Mouse (Mus musculus) T-helper 17 cell (primary cell): ENCODE data around the gene Rtl8a.
"Not testable (repeated sequence)": the region's sequence is repeated elsewhere in the genome, so short reads cannot be mapped to it uniquely, and the experiment has no call there.

Experiments used
- in situ Hi-C, 2 experiments: fragments of 300-600 bp; cut with MboI, MseI; formaldehyde crosslinking; loops; 1 replicate in 1 of 2; 2 replicates in 1 of 2; pipeline ENCODE4 v1.15.1; 2025; ENCODE audit warnings: high pct_unique_total_duplicates in 2 of 2

Rtl8a gene

DNA sequence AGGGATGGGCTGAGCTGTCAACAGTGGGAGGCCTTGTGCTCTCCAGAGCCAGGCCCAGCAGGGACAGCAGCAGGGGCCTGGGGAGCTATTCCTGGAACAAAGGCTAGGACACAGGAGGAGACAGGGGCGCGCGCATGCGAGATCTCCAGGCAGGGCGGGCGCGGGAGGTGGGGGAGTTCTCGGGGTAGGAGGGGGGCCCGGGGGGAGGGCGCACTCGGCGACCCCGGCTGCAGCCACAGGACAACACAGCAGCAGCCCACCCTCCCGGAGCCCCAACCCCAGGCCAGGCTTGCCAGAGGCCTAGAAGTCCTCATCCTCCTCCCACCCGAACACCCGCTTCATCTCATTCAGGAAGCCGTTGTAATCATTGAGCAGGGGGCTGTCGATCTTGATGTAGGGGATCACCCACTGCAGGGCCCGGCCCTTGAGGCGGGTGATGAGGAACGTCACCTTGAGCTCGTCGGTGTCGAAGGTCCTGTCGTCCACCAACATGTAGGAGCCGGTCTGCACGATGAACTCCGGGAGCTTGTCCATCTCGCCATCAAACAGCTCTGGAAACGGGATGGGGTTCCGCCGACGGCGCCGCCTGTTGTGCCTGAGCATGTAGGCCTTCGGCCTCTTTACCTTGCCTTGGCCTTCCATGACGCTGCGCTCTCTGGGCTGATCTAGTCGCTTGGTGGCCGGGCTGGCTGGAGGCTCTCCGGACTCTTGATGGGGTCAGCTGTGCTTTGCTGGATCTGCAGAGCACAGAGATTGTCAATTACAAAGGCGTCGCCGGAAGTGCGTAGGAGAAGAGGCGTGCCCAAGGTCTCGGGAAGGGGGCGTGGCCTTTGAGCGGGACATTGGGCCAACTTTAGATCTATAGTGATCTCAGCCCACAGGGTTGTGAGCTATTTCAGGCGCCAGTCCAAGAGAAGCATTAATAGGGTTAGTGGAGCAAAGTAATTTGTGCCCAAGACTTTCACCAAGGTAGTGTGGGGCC lies at the start of gene Rtl8a:
Rtl8a (minus strand) TSS at position 703 of the 982 bp plus-strand sequence.
- in situ Hi-C loops, result not testable (repeated sequence)

- in situ Hi-C loops, result loop anchor here (5.0 to 10.0 kb wide), 3 partner anchors 111 to 228 kb away; no protein-coding TSS in a partner anchor
Measured at GRCm38 (mm10) chrX:53693141-53693540, 49.7 kb upstream of the Rtl8a start.

GRCm38 (mm10) chrX:53692065-53692464 lies 48.6 kb upstream of the Rtl8a start:
- in situ Hi-C loops, result loop anchor here (5.0 to 10.0 kb wide), 3 partner anchors 110 to 227 kb away; no protein-coding TSS in a partner anchor

GRCm38 (mm10) chrX:53684676-53685075 lies 41.2 kb upstream of the Rtl8a start:
- in situ Hi-C loops, result not testable (repeated sequence)

DNA sequence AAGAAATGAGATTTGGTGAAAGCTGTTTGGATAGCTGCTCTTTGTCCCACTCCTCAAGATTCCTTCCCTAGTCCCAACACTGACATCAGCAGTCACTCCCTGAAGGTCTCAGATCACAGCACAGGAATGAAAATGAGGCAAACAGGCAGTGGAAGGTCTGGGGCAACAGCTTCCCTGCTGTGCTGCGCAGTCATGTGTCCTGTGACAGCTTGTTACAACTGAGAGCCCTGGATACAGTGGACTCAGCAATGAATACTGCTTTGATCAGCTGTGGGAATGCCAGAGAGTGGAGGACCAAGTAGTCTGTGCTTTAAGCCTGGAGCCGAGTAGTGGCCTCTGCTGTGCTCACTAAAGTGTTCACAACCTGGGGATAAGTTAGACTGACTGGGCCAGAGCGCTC lies 39.2 kb upstream of the Rtl8a start:
- in situ Hi-C loops, result not testable (repeated sequence)

GRCm38 (mm10) chrX:53676943-53677342 lies 33.5 kb upstream of the Rtl8a start:
- in situ Hi-C loops, result not testable (repeated sequence)

DNA sequence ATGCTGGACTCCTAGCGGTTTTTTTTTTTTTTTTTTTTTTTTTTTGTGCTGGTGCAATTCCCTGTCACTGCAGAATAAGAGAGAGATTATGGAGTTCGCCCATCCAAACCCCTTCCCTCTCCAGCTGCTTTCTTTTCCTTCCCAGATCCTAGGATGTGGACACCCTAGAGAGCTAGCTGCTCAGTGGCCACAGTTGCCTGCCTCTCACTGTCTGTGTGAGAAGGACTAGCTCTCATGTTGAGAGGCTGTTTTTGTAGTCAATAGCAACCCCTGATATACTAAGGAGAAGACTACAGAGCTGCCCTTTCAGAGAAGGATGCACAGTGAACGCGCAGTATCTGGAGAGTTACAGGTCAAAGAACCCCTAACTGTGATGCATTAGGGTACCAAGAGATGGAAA lies 27.2 kb upstream of the Rtl8a start:
- in situ Hi-C loops, result loop anchor here (5.0 kb wide), 2 partner anchors 38 to 63 kb away; partner anchors contain the start of genes Gm14597 (in 1 of the 2) and Rtl8c (in 1 of the 2)

DNA sequence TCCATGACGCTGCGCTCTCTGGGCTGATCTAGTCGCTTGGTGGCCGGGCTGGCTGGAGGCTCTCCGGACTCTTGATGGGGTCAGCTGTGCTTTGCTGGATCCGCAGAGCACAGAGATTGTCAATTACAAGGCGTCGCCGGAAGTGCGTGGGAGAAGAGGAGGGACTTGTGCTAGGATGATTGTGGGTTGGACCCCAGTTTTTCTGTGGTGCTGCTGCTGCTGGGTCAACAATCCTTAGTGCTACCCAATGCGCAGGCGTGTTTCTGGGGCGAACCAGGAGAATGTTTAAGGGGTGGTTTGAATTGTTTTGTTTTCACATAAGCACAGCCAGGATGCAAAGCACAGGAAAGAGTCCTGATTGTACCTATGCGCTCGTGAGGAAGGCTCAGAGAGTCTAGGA lies 26.8 kb upstream of the Rtl8a start, which contains the start of gene Rtl8b:
Rtl8b (minus strand) TSS at position 115 of the 400 bp plus-strand sequence.
- in situ Hi-C loops, result loop anchor here (5.0 kb wide), 2 partner anchors 38 to 63 kb away; partner anchors contain the start of genes Gm14597 (in 1 of the 2) and Rtl8c (in 1 of the 2)

GRCm38 (mm10) chrX:53669557-53670270 lies 26.2 kb upstream of the Rtl8a start:
- in situ Hi-C loops, result loop anchor here (5.0 kb wide), 2 partner anchors 37 to 62 kb away; partner anchors contain the start of genes Gm14597 (in 2 of the 2) and Rtl8c (in 2 of the 2)

DNA sequence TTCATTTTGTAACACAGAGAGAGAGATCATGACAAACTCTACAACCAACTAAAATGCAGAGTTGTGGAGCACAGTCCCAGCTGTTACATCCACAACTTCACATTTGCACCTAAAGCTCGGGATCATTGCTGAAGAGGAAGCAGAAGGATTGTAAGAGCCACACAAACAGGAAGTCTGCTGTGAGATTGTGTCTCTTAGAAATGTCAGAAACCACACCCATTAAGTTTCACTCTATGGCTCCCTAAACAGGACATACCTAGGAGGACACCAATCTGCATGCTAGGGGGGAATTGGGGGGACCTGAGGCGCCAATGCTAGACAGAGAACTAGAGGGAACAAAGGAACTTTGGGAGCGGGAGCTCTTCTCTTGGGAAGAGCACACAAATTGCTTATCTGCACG lies 9.4 kb upstream of the Rtl8a start:
- in situ Hi-C loops, result not testable (repeated sequence)

GRCm38 (mm10) chrX:53645885-53646284 lies 2.4 kb upstream of the Rtl8a start:
- in situ Hi-C loops, result no loop called here

- in situ Hi-C loops, result not testable (repeated sequence)
Measured at GRCm38 (mm10) chrX:53642604-53642979, 890 bp downstream of the Rtl8a start.

GRCm38 (mm10) chrX:53638107-53638506 lies 5.4 kb downstream of the Rtl8a start:
- in situ Hi-C loops, result not testable (repeated sequence)

GRCm38 (mm10) chrX:53611395-53611794 lies 32.1 kb downstream of the Rtl8a start:
- in situ Hi-C loops, result loop anchor here in 1 of 2 experiments (25.0 kb wide), 1 partner anchor 1326 kb away; no protein-coding TSS in a partner anchor

- in situ Hi-C loops, result loop anchor here in 1 of 2 experiments (25.0 kb wide), 1 partner anchor 1327 kb away; no protein-coding TSS in a partner anchor
Measured at GRCm38 (mm10) chrX:53610571-53610970, 32.9 kb downstream of the Rtl8a start.

DNA sequence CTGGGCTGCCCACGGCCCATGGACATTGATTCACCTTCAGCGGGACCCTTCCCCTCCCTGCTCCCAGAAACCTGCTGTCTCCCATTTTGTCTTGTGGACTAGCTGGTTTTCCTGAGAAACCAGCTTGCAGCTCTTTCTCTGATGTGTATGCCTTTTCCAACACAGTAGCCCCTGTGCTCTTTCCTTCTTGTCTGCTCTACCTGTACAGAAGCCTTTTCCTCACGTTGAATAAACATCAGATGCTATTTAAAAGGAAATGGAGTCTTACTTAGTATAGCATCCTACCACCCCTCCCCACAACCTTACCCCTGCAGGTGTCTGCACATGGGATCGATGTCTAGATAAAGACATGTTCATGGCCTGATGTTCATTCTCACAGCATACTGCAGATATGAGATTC lies 34.6 kb downstream of the Rtl8a start, which contains the start of gene Gm14597:
Gm14597 (minus strand) TSS at position 101 of the 400 bp plus-strand sequence.
- in situ Hi-C loops, result loop anchor here (5.0 to 25.0 kb wide), 3 partner anchors 58 to 1328 kb away; partner anchors contain the start of gene Rtl8b (in 1 of the 2)

GRCm38 (mm10) chrX:53608122-53608813 lies 35.2 kb downstream of the Rtl8a start:
- in situ Hi-C loops, result loop anchor here (5.0 to 25.0 kb wide), 3 partner anchors 59 to 1329 kb away; partner anchors contain the start of gene Rtl8b (in 1 of the 2)

DNA sequence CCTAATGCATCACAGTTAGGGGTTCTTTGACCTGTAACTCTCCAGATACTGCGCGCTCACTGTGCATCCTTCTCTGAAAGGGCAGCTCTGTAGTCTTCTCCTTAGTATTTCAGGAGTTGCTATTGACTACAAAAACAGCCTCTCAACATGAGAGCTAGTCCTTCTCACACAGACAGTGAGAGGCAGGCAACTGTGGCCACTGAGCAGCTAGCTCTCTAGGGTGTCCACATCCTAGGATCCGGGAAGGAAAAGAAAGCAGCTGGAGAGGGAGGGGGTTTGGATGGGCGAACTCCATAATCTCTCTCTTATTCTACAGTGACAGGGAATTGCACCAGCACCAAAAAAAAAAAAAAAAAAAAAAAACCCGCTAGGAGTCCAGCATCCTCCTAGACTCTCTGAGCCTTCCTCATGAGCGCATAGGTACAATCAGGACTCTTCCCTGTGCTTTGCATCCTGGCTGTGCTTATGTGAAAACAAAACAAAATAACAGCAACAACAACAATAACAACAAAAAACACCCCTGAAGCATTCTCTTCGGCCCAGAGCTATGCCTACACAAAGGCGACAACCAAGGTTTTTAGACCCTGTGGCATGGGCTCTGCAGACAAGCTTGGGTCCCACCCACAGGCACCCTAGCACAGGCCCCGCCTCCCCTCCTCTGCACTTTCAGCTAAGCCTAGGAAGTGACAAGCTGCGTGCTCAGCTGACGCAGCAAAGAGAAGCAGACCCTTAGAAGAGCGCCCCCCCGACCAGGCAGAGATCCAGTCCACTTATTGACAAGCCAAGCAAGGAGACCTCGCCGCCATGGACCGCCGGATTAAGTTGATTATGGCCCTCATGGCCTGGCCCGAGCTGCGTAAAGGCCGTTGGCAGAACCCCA lies 36.0 kb downstream of the Rtl8a start, which contains the start of gene Rtl8c:
Rtl8c (plus strand) TSS at position 791 of the 880 bp plus-strand sequence.
- in situ Hi-C loops, result loop anchor here (5.0 to 25.0 kb wide), 3 partner anchors 60 to 1330 kb away; partner anchors contain the start of gene Rtl8b (in 1 of the 2)

- in situ Hi-C loops, result loop anchor here (5.0 to 25.0 kb wide), 3 partner anchors 61 to 1331 kb away; partner anchors contain the start of gene Rtl8b (in 1 of the 2)
Measured at GRCm38 (mm10) chrX:53606176-53606575, 37.3 kb downstream of the Rtl8a start.
